Mouse (Mus musculus) layer of hippocampus, adult 9-11 months (tissue): ENCODE data around the gene Tlr9.
A peak's percentile ranks its signal among the peaks of the same experiment; 100 is the strongest.

ENCODE experiments used
- DNase-seq: peaks from one replicate; pipeline ENCODE4 v3.0.0; 2022

The Tlr9 gene

GRCm38 (mm10) chr9:106222261-106222851 lies at the start of gene Tlr9:
TSS of gene Tlr9 (plus strand) at chr9:106222598.
- no peak for DNase-seq

GRCm38 (mm10) chr9:106173363-106173762 lies 49.0 kb upstream of the Tlr9 start:
- no peak for DNase-seq

GRCm38 (mm10) chr9:106175552-106176200 lies 46.7 kb upstream of the Tlr9 start:
- DNase-seq, result no peak

GRCm38 (mm10) chr9:106176769-106177168 lies 45.6 kb upstream of the Tlr9 start:
- no peak for DNase-seq

- DNase-seq, result no peak
These were observed 44.6 kb upstream of the Tlr9 start for GRCm38 (mm10) chr9:106177799-106178198.

GRCm38 (mm10) chr9:106179454-106179853 lies 42.9 kb upstream of the Tlr9 start:
- DNase-seq, result no peak

- no peak for DNase-seq
These were observed 42.4 kb upstream of the Tlr9 start for GRCm38 (mm10) chr9:106179964-106180363.

- no peak for DNase-seq
These were observed 40.3 kb upstream of the Tlr9 start for GRCm38 (mm10) chr9:106182146-106182545.

GRCm38 (mm10) chr9:106183996-106184395 lies 38.4 kb upstream of the Tlr9 start:
- no peak for DNase-seq

- no peak for DNase-seq
These were observed 31.0 kb upstream of the Tlr9 start for GRCm38 (mm10) chr9:106191355-106191754.

- DNase-seq, result no peak
These were observed 30.4 kb upstream of the Tlr9 start for GRCm38 (mm10) chr9:106192024-106192423.

GRCm38 (mm10) chr9:106192998-106193397 lies 29.4 kb upstream of the Tlr9 start:
- DNase-seq, result no peak

- no peak for DNase-seq
These were observed 28.2 kb upstream of the Tlr9 start for GRCm38 (mm10) chr9:106193930-106194807.

- DNase-seq, result peak; percentile 68
These were observed 26.7 kb upstream of the Tlr9 start for GRCm38 (mm10) chr9:106195693-106196092.

- no peak for DNase-seq
These were observed 25.2 kb upstream of the Tlr9 start for GRCm38 (mm10) chr9:106197081-106197713.

- no peak for DNase-seq
These were observed 24.7 kb upstream of the Tlr9 start for GRCm38 (mm10) chr9:106197732-106198131.

GRCm38 (mm10) chr9:106198962-106199458 lies 23.4 kb upstream of the Tlr9 start:
- DNase-seq, result no peak

GRCm38 (mm10) chr9:106199535-106200272 lies 22.7 kb upstream of the Tlr9 start, which contains the start of gene Ppm1m:
TSS of gene Ppm1m (minus strand) at chr9:106199746.
- DNase-seq, result no peak

- no peak for DNase-seq
These were observed 20.5 kb upstream of the Tlr9 start for GRCm38 (mm10) chr9:106201895-106202294.

GRCm38 (mm10) chr9:106202819-106203636 lies 19.4 kb upstream of the Tlr9 start, which contains the start of gene Twf2:
TSS of gene Twf2 (plus strand) at chr9:106203108.
- DNase-seq, result peak; percentile 92
